Mouse (Mus musculus) kidney, embryonic 14.5 days (tissue): Measurements from ENCODE around the gene U2af1l4. TPM values are rescaled to one million over a fixed set of nuclear protein-coding genes. Genes with fewer than 3 reads are reported as not detected.

Experiments
- ATAC-seq: fragments of 200-750 bp; cut with Nextera tagmentation; 2 replicates; pipeline ENCODE4 v1.8.0; 2017; ENCODE audit warnings: moderate number of reproducible peaks, mild to moderate bottlenecking, moderate TSS enrichment, moderate library complexity; ENCODE audit not compliant: low FRiP score, low TSS enrichment
- H3K27ac ChIP-seq: fragments of 300-500 bp; sonication (generic); 2 replicates; pipeline ENCODE4 v1.5.1; 2014; ENCODE audit warnings: low read depth, mild to moderate bottlenecking, low read length, moderate library complexity, mixed read lengths
- H3K27me3 ChIP-seq: fragments of 300-500 bp; sonication (generic); 2 replicates; pipeline ENCODE4 v1.6.1; 2014; ENCODE audit warnings: mild to moderate bottlenecking, low read length; ENCODE audit not compliant: control insufficient read depth, insufficient read depth
- H3K36me3 ChIP-seq: fragments of 300-500 bp; sonication (generic); 2 replicates; pipeline ENCODE4 v1.6.1; 2014; ENCODE audit warnings: low read length, mixed read lengths; ENCODE audit not compliant: control insufficient read depth, insufficient read depth
- H3K4me1 ChIP-seq: fragments of 300-500 bp; sonication (generic); 2 replicates; pipeline ENCODE4 v1.6.1; 2014; ENCODE audit warnings: low read length, mixed read lengths; ENCODE audit not compliant: control insufficient read depth, insufficient read depth
- H3K4me2 ChIP-seq: fragments of 300-500 bp; sonication (generic); replicated peaks from 2 replicates; pipeline ENCODE4 v1.6.1; 2014; ENCODE audit warnings: low read depth, mild to moderate bottlenecking, low read length
- H3K4me3 ChIP-seq: fragments of 300-500 bp; sonication (generic); 2 replicates; pipeline ENCODE4 v1.5.1; 2014; ENCODE audit warnings: mild to moderate bottlenecking, low read length
- H3K9ac ChIP-seq: fragments of 300-500 bp; sonication (generic); 2 replicates; pipeline ENCODE4 v1.6.1; 2014; ENCODE audit warnings: low read depth, mild to moderate bottlenecking, low read length, moderate library complexity
- H3K9me3 ChIP-seq: fragments of 300-500 bp; sonication (generic); 2 replicates; pipeline ENCODE4 v1.6.1; 2016; ENCODE audit warnings: low read length; ENCODE audit not compliant: control insufficient read depth
- WGBS: fragments of 180-500 bp; shearing (Covaris S2); extraction: QIAGEN DNeasy Blood & Tissue Kit; methylation state at CpG from one replicate; pipeline ENCODE4 v1.1.7; 2014; 5-methylcytosine and 5-hydroxymethylcytosine counted together
- polyA plus RNA-seq: library from polyadenylated mRNA; unstranded; fragments of >200 nt; fragmentation: Nextera tagmentation; extraction: Ambion mirVana; gene quantifications from 2 replicates; pipeline ENCODE4 v1.2.1, GENCODE M21; 2014

U2af1l4 gene
- polyA plus RNA-seq, 1 experiment from 2014 or later = 109 TPM

DNA sequence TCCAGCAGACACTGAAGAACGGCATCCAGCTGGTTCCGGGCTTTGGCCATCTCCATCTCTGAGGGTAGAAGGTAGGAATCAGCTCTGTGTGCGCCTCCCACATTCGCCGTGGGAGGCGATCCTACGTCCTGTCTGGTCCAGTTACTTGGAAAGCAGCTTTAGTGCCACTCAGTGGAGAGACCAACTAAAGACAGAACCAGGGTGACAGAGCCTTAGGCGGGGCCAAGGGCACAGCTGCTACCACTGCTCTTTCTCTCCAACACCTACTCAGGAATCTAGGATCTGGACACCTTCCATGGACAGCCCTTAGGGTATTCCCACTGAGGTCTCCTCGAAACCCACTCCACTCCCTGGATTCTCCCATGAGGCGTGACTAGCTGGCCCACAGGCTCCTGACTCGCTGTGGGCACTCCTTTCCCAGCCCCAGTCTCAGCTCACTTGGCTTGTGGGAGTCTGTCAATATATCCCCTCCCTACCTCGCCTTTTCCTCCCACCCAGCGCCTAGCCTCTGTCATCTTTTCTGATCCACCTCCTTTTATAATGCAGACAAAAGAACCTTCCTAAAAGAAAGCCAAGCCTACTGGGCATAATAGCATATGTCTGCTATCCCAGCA, 5.1 kb upstream of the U2af1l4 start:
- H3K9me3 ChIP-seq = no peaks in the 10 kb centered on the region
- H3K9ac ChIP-seq = peak overlapping the region; percentile 64; the same call in 1 of the 2 replicates
- no peak overlapping the region for H3K27ac ChIP-seq
- H3K4me3 ChIP-seq = peak overlapping the region; percentile 44; the same call in 1 of the 2 replicates
- peak overlapping the region; percentile 66; the same call in 1 of the 2 replicates for H3K4me2 ChIP-seq
- 86% methylated on average over 13 of the region's 13 CpGs for WGBS
- peaks cover 33% of the 10 kb centered on the region for H3K36me3 ChIP-seq
- H3K4me1 ChIP-seq = peaks cover 24% of the 10 kb centered on the region
- ATAC-seq = no peak
- H3K27me3 ChIP-seq = no peaks in the 10 kb centered on the region

DNA sequence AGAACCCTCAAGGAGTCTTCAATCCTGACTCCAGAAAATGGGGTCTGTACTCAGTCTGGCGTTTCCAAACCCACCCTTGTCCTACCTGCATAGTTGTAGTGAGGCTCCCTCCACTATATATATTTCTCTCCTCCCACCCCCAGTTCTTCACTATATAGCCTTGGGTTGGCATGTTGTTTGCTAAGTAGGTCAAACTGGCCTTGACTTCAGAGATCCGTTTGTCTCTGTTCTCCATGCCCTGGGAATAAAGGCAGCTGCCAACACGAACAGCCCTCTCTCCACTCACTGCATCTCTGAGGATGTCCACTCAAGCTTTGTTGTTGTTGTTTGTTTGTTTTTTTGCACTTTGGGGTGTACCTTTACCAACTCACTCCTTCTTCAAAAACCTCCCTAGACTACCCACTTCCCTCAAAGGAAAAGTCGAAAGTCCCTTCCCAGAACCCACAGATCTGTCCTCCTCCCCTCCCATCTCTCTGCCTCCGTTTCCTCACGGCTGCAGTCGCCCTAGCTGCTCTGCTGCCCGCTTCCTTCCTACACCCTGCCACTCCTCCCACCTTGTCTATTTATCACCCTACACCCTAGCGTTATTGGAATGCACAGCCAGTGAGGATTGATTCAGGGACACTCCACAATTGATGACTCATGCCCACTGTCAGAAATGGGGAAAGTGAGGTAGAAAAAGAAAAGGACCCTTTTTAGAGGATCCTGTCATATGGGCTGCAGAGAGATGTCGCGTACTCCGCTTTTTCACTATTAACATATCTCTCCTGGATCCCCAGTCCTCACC, 4.3 kb upstream of the U2af1l4 start:
- Histone ChIP-seq H3K4me3 (peak overlapping the region; percentile 44), H3K9me3 (no peaks in the 10 kb centered on the region), H3K27ac (no peak overlapping the region), H3K4me2 (peak overlapping the region; percentile 66), H3K27me3 (no peaks in the 10 kb centered on the region), H3K36me3 (peaks cover 33% of the 10 kb centered on the region), H3K4me1 (peaks cover 17% of the 10 kb centered on the region), H3K9ac (peak overlapping the region; percentile 64)
- 15% methylated on average over 12 of the region's 12 CpGs for WGBS
- no peak for ATAC-seq

DNA sequence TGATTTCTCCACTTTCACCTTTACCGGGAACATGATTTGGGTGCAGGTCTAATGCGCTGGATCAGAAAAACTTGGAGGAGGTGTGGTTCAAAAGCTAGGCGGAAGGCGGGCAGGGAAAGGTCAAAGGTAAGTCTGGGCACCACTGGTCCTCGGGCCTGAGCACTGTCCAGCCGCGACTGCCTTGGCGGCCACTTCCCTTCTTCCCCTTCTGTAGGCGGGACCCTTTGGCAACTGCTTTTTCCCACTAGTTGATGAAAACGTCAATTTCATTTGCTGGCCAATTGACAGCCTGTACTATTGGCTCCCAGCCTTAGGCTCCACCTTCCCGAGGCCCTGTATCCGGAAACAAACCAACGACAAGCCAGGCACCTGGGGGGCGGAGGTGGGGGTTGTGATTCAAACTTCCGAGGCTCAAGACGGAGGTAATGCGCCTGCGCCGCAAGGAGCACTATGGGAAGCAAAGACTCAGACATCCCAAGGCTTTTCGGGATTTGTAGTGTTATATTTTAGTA, 3.6 kb upstream of the U2af1l4 start, which contains the start of gene Lin37:
Lin37 (minus strand) TSS at position 396 of the 512 bp plus-strand sequence.
- Histone ChIP-seq H3K4me2 (peak within 1 kb of the TSS; percentile 66), H3K27ac (no peak within 1 kb of the TSS), H3K9me3 (no peaks in the 10 kb centered on the region), H3K4me1 (peaks cover 22% of the 10 kb centered on the region), H3K27me3 (no peaks in the 10 kb centered on the region), H3K9ac (peak within 1 kb of the TSS; percentile 64), H3K4me3 (peak within 1 kb of the TSS; percentile 44), H3K36me3 (peaks cover 29% of the 10 kb centered on the region)
- WGBS = 2% methylated on average over 20 of the region's 20 CpGs
- ATAC-seq = peak; percentile 86

DNA sequence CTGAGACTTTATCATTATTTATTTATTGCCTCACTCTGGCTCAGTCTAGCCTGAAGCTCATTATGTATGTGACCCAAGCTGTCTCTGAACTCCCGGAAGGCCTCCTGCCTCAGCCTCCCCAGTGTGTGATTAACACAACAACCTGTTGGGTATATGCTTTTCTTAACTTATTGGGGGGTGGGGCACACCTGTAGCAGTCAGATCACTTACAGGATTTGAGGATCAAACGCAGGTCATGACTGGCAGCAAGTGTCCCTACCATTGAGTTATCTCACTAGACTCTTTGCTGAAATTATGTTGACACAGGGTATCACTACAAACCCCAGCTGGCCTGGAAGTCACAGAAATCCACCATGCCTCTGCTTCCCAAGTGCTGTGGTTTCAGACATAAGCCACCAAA, 2.8 kb upstream of the U2af1l4 start:
- peak overlapping the region; percentile 66; the same call in 1 of the 2 replicates for H3K4me2 ChIP-seq
- peaks cover 28% of the 10 kb centered on the region for H3K36me3 ChIP-seq
- H3K4me1 ChIP-seq = peaks cover 22% of the 10 kb centered on the region
- peak overlapping the region; percentile 44; the same call in 1 of the 2 replicates for H3K4me3 ChIP-seq
- H3K9ac ChIP-seq = 0 out of 2 replicates have a peak overlapping the region, but pooled peaks have one; percentile 5
- no peak overlapping the region for H3K27ac ChIP-seq
- no peaks in the 10 kb centered on the region for H3K9me3 ChIP-seq
- 66% methylated on average over 2 of the region's 2 CpGs for WGBS
- H3K27me3 ChIP-seq = no peaks in the 10 kb centered on the region
- no peak for ATAC-seq

DNA sequence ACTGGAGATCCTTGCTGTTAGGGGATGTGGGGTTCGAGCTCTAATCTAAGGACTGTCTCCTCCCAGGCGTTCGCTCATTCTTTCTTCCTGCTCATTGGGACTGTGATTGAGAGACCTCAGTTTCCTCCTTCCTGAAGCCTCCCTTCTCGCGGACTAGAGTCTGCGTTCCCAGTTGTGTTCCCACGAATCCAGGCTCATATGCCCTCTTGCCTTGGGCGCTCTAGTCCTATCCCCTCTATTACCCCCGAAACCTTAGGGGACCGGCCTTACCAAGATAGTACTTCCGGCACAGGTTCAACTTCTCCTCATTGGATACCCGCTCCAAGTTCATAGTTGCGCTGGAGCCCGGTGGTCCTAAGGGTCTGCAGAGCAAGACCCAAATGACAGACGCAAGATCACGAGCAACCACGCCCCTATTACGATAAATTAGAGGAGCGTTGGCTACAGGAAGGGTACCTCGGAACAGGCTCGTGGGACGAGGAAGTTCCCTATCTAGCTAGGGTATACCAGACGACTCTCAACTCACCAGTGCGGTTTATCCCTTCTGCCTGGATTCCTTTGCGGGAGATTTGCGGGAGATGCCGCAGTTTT, 480 bp upstream of the U2af1l4 start:
- H3K9ac ChIP-seq = peak overlapping the region; percentile 75
- WGBS = under 1% methylated on average over 27 of the region's 27 CpGs
- peak overlapping the region; percentile 81 for H3K4me3 ChIP-seq
- H3K27me3 ChIP-seq = no peaks in the 10 kb centered on the region
- 0 out of 2 replicates have a peak, but pooled peaks have one; percentile 6 for ATAC-seq
- H3K4me1 ChIP-seq = peaks cover 22% of the 10 kb centered on the region
- H3K36me3 ChIP-seq = peaks cover 29% of the 10 kb centered on the region
- peak overlapping the region; percentile 75 for H3K4me2 ChIP-seq
- peak overlapping the region; percentile 94; the same call in 1 of the 2 replicates for H3K27ac ChIP-seq
- no peaks in the 10 kb centered on the region for H3K9me3 ChIP-seq

DNA sequence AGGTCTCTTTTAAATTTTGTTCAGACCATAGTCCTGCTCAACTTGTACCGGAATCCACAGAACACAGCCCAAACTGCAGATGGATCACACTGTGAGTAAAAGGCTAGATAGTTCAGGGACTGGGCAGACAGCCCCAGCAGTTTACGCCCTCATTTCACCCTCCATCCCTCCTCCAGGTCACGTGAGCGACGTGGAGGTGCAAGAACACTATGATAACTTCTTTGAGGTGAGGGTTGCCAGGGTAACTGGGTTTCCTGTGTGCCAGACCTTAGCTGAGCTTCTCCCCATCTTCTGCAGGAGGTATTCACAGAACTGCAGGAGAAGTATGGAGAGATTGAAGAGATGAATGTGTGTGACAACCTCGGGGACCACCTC, 792 bp downstream of the U2af1l4 start:
- Histone ChIP-seq H3K4me1 (peaks cover 13% of the 10 kb centered on the region; the same call in 1 of the 2 replicates), H3K9me3 (no peaks in the 10 kb centered on the region)
- 21% methylated on average over 6 of the region's 6 CpGs for WGBS

DNA sequence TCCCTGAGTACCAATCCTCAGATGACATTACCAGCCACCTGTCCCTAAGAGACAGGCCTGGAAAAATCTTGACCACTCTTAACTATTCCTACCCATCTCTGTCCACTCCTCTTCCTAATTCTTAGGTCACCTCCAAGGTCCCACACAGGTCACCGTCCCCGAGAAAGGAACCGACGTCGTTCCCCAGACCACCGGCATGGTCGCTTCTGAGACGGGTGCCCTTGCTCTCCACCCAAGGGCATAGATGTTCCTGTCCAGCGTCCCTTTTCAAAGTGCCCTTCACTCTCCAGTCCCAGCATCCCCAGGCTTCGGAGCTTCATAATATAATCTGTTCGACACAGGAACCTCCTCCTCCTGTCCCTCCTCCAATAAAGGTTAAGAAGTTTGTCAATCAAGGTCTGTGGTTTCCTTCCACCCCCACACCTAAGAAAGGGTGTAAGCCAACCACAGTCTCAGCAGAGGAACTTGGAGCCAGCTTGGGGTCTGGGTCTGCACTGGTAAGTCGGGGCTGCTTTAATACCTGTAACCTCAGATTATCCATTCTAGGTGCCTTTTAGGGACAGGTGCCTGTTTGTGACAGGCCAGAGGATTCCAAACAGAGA, 2.0 kb downstream of the U2af1l4 start, which contains the start of gene Igflr1:
Igflr1 (plus strand) TSS at position 458 of the 602 bp plus-strand sequence.
- H3K9ac ChIP-seq = no peak within 1 kb of the TSS
- H3K4me2 ChIP-seq = no peak within 1 kb of the TSS
- H3K27me3 ChIP-seq = no peaks in the 10 kb centered on the region
- H3K36me3 ChIP-seq = peaks cover 50% of the 10 kb centered on the region
- peaks cover 13% of the 10 kb centered on the region; the same call in 1 of the 2 replicates for H3K4me1 ChIP-seq
- H3K27ac ChIP-seq = no peak within 1 kb of the TSS
- no peaks in the 10 kb centered on the region for H3K9me3 ChIP-seq
- WGBS = 93% methylated on average over 12 of the region's 12 CpGs
- no peak within 1 kb of the TSS for H3K4me3 ChIP-seq
- ATAC-seq = no peak

More for the DNA sequence above, 792 bp downstream of the U2af1l4 start:
- Histone ChIP-seq H3K4me3 (peak overlapping the region; percentile 81), H3K9ac (peak overlapping the region; percentile 19; the same call in 1 of the 2 replicates), H3K36me3 (peaks cover 39% of the 10 kb centered on the region), H3K4me2 (peak overlapping the region; percentile 38), H3K27me3 (no peaks in the 10 kb centered on the region), H3K27ac (no peak overlapping the region)
- no peak for ATAC-seq

DNA sequence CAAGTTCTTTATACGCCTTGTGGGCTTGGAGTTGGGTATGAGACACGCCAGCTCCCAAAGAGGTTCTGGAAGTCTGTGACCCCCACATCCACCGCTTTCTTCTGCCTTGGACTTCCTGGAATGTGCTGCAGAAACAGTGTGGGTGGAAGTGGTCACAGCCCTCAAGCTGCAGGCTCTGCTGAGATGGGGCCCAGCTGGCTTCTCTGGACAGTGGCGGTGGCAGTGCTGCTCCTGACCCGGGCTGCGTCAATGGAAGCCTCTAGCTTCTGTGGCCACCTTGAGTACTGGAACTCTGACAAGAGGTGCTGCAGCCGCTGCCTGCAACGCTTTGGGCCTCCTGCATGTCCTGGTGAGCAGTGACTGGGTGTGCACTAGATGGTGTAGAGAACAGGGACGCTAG, 2.9 kb downstream of the U2af1l4 start:
- H3K4me2 ChIP-seq = no peak overlapping the region
- peaks cover 10% of the 10 kb centered on the region; the same call in 1 of the 2 replicates for H3K4me1 ChIP-seq
- H3K27ac ChIP-seq = no peak overlapping the region
- H3K4me3 ChIP-seq = no peak overlapping the region
- no peaks in the 10 kb centered on the region for H3K27me3 ChIP-seq
- peaks cover 60% of the 10 kb centered on the region for H3K36me3 ChIP-seq
- no peak for ATAC-seq
- no peaks in the 10 kb centered on the region for H3K9me3 ChIP-seq
- H3K9ac ChIP-seq = no peak overlapping the region
- WGBS = 79% methylated on average over 9 of the region's 9 CpGs
